Mouse (Mus musculus): ENCODE results near the gene Gria1. TPM values are rescaled to one million over a fixed set of nuclear protein-coding genes. Genes with fewer than 3 reads are reported as not detected.

The Gria1 gene
- polyA plus RNA-seq, 1 experiment = 0.04 TPM

GRCm38 (mm10) chr11:57306892-57307291, 295.7 kb downstream of the Gria1 start:
- no peaks in the 10 kb centered on the region for H3K27me3 ChIP-seq (ENCODE audit: control insufficient read depth, insufficient read depth, insufficient read length)
- H3K36me3 ChIP-seq (ENCODE audit: control insufficient read depth, insufficient read depth) = no peaks in the 10 kb centered on the region
- H3ac ChIP-seq (ENCODE audit: control insufficient read depth, insufficient read length) = no peak overlapping the region
- H3K4me3 ChIP-seq = no peak overlapping the region
- no peak for TF ChIP-seq POLR2AphosphoS2 (IDR thresholded peaks at IDR 0.05; ENCODE audit: insufficient read length, low read depth)
- TF ChIP-seq TCF3 (IDR thresholded peaks at IDR 0.05; ENCODE audit: insufficient read length, low read depth) = no peak
- TF ChIP-seq TCF12 (IDR thresholded peaks at IDR 0.05; ENCODE audit: insufficient read depth, poor library complexity, severe bottlenecking) = no peak
- TF ChIP-seq MAX (IDR thresholded peaks at IDR 0.05; ENCODE audit: low read depth) = no peak
- no peak for TF ChIP-seq POLR2A (IDR thresholded peaks at IDR 0.05; ENCODE audit: insufficient read length, low read depth)
- no peak for TF ChIP-seq REST (IDR thresholded peaks at IDR 0.05; ENCODE audit: insufficient read depth, insufficient read length)
- TF ChIP-seq SRF (IDR thresholded peaks at IDR 0.05; ENCODE audit: control insufficient read depth, insufficient read length, low read depth) = no peak
- TF ChIP-seq MYOD1 (IDR thresholded peaks at IDR 0.05; ENCODE audit: control insufficient read depth in 1 of 3, insufficient read length in 2 of 3, low read depth in 2 of 3) = no peak
- no peak for TF ChIP-seq CEBPB (IDR thresholded peaks at IDR 0.05; ENCODE audit: insufficient read depth, poor library complexity, severe bottlenecking)
- TF ChIP-seq E2F4 (IDR thresholded peaks at IDR 0.05; ENCODE audit: insufficient read depth) = no peak
- no peak for TF ChIP-seq USF1 (IDR thresholded peaks at IDR 0.05; ENCODE audit: low read depth)
- TF ChIP-seq MYOG (IDR thresholded peaks at IDR 0.05; ENCODE audit: control insufficient read depth in 1 of 3, insufficient read depth in 1 of 3, insufficient read length in 2 of 3, low read depth in 2 of 3) = no peak
- no peak overlapping the region for H3K4me2 ChIP-seq (ENCODE audit: low read depth)
- no peaks in the 10 kb centered on the region for H3K79me2 ChIP-seq (ENCODE audit: control insufficient read depth, insufficient read depth)

GRCm38 (mm10) chr11:57317063-57317462, 305.9 kb downstream of the Gria1 start:
- Histone ChIP-seq H3K4me3 (no peak overlapping the region), H3K79me2 (ENCODE audit: control insufficient read depth, insufficient read depth) (no peaks in the 10 kb centered on the region), H3K36me3 (ENCODE audit: control insufficient read depth, insufficient read depth) (no peaks in the 10 kb centered on the region), H3ac (ENCODE audit: control insufficient read depth, insufficient read length) (no peak overlapping the region), H3K27me3 (ENCODE audit: control insufficient read depth, insufficient read depth, insufficient read length) (no peaks in the 10 kb centered on the region), H3K4me2 (ENCODE audit: low read depth) (no peak overlapping the region)
- TF ChIP-seq REST (IDR thresholded peaks at IDR 0.05; ENCODE audit: insufficient read depth, insufficient read length) = no peak
- no peak for TF ChIP-seq POLR2AphosphoS2 (IDR thresholded peaks at IDR 0.05; ENCODE audit: insufficient read length, low read depth)
- no peak for TF ChIP-seq MAX (IDR thresholded peaks at IDR 0.05; ENCODE audit: low read depth)
- TF ChIP-seq E2F4 (IDR thresholded peaks at IDR 0.05; ENCODE audit: insufficient read depth) = no peak
- TF ChIP-seq SRF (IDR thresholded peaks at IDR 0.05; ENCODE audit: control insufficient read depth, insufficient read length, low read depth) = no peak
- TF ChIP-seq TCF12 (IDR thresholded peaks at IDR 0.05; ENCODE audit: insufficient read depth, poor library complexity, severe bottlenecking) = no peak
- no peak for TF ChIP-seq MYOG (IDR thresholded peaks at IDR 0.05; ENCODE audit: control insufficient read depth in 1 of 3, insufficient read depth in 1 of 3, insufficient read length in 2 of 3, low read depth in 2 of 3)
- TF ChIP-seq USF1 (IDR thresholded peaks at IDR 0.05; ENCODE audit: low read depth) = no peak
- TF ChIP-seq POLR2A (IDR thresholded peaks at IDR 0.05; ENCODE audit: insufficient read length, low read depth) = no peak
- TF ChIP-seq TCF3 (IDR thresholded peaks at IDR 0.05; ENCODE audit: insufficient read length, low read depth) = no peak
- TF ChIP-seq CEBPB (IDR thresholded peaks at IDR 0.05; ENCODE audit: insufficient read depth, poor library complexity, severe bottlenecking) = no peak
- no peak for TF ChIP-seq MYOD1 (IDR thresholded peaks at IDR 0.05; ENCODE audit: control insufficient read depth in 1 of 3, insufficient read length in 2 of 3, low read depth in 2 of 3)

DNA sequence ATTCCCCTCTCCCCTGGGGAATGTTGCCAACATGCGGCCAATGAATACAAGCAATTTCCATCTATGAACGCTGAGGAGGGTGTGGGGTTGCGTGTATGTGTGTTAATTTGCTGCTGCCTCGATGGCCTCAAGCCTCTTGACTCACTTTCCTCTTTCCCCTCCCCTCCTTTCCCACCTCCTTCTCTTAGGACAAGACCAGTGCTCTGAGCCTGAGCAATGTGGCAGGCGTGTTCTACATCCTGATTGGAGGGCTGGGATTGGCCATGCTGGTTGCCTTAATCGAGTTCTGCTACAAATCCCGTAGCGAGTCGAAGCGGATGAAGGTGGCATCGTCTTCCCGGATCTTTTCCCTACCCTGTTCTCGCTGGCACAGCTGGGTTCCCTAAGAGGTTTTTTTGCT, 306.3 kb downstream of the Gria1 start:
- Histone ChIP-seq H3K4me3 (no peak overlapping the region), H3K79me2 (ENCODE audit: control insufficient read depth, insufficient read depth) (no peaks in the 10 kb centered on the region), H3K4me2 (ENCODE audit: low read depth) (no peak overlapping the region), H3K27me3 (ENCODE audit: control insufficient read depth, insufficient read depth, insufficient read length) (no peaks in the 10 kb centered on the region), H3ac (ENCODE audit: control insufficient read depth, insufficient read length) (no peak overlapping the region), H3K36me3 (ENCODE audit: control insufficient read depth, insufficient read depth) (no peaks in the 10 kb centered on the region)
- no peak for TF ChIP-seq POLR2AphosphoS2 (IDR thresholded peaks at IDR 0.05; ENCODE audit: insufficient read length, low read depth)
- no peak for TF ChIP-seq TCF12 (IDR thresholded peaks at IDR 0.05; ENCODE audit: insufficient read depth, poor library complexity, severe bottlenecking)
- TF ChIP-seq REST (IDR thresholded peaks at IDR 0.05; ENCODE audit: insufficient read depth, insufficient read length) = no peak
- no peak for TF ChIP-seq TCF3 (IDR thresholded peaks at IDR 0.05; ENCODE audit: insufficient read length, low read depth)
- TF ChIP-seq POLR2A (IDR thresholded peaks at IDR 0.05; ENCODE audit: insufficient read length, low read depth) = no peak

DNA sequence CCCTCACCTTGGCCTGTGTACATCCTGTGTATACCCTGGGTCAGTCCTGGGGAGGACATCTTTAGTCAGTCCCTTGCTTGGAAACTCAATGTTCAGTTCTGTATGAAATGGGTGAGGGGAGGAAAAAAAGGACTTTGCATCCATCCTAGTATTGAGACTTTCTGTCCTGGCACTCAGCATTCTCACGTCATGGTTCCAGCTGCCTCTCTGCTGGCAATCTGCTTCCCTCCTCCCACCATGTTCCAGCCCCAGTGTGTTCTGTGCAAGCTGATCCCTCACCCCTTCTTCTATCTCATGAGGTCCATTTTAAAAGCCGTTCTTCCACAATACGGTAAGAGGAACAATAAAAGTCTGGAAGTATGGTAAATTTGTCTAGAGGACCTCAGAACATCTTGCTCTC, 308.2 kb downstream of the Gria1 start:
- Histone ChIP-seq H3K36me3 (ENCODE audit: control insufficient read depth, insufficient read depth) (no peaks in the 10 kb centered on the region), H3K79me2 (ENCODE audit: control insufficient read depth, insufficient read depth) (no peaks in the 10 kb centered on the region), H3K4me2 (ENCODE audit: low read depth) (no peak overlapping the region), H3K27me3 (ENCODE audit: control insufficient read depth, insufficient read depth, insufficient read length) (no peaks in the 10 kb centered on the region), H3ac (ENCODE audit: control insufficient read depth, insufficient read length) (no peak overlapping the region), H3K4me3 (no peak overlapping the region)
- TF ChIP-seq SRF (IDR thresholded peaks at IDR 0.05; ENCODE audit: control insufficient read depth, insufficient read length, low read depth) (no peak), E2F4 (IDR thresholded peaks at IDR 0.05; ENCODE audit: insufficient read depth) (no peak), POLR2AphosphoS2 (IDR thresholded peaks at IDR 0.05; ENCODE audit: insufficient read length, low read depth) (no peak), USF1 (IDR thresholded peaks at IDR 0.05; ENCODE audit: low read depth) (no peak), TCF3 (IDR thresholded peaks at IDR 0.05; ENCODE audit: insufficient read length, low read depth) (no peak), MYOG (IDR thresholded peaks at IDR 0.05; ENCODE audit: control insufficient read depth in 1 of 3, insufficient read depth in 1 of 3, insufficient read length in 2 of 3, low read depth in 2 of 3) (no peak), TCF12 (IDR thresholded peaks at IDR 0.05; ENCODE audit: insufficient read depth, poor library complexity, severe bottlenecking) (no peak), MYOD1 (IDR thresholded peaks at IDR 0.05; ENCODE audit: control insufficient read depth in 1 of 3, insufficient read length in 2 of 3, low read depth in 2 of 3) (no peak)

GRCm38 (mm10) chr11:57324099-57324498, 312.9 kb downstream of the Gria1 start:
- no peak overlapping the region for H3K4me3 ChIP-seq
- no peaks in the 10 kb centered on the region for H3K36me3 ChIP-seq (ENCODE audit: control insufficient read depth, insufficient read depth)
- no peak overlapping the region for H3ac ChIP-seq (ENCODE audit: control insufficient read depth, insufficient read length)
- no peaks in the 10 kb centered on the region for H3K27me3 ChIP-seq (ENCODE audit: control insufficient read depth, insufficient read depth, insufficient read length)
- H3K79me2 ChIP-seq (ENCODE audit: control insufficient read depth, insufficient read depth) = no peaks in the 10 kb centered on the region
- TF ChIP-seq TCF3 (IDR thresholded peaks at IDR 0.05; ENCODE audit: insufficient read length, low read depth) (no peak), E2F4 (IDR thresholded peaks at IDR 0.05; ENCODE audit: insufficient read depth) (no peak), POLR2AphosphoS2 (IDR thresholded peaks at IDR 0.05; ENCODE audit: insufficient read length, low read depth) (no peak), REST (IDR thresholded peaks at IDR 0.05; ENCODE audit: insufficient read depth, insufficient read length) (no peak), MYOG (IDR thresholded peaks at IDR 0.05; ENCODE audit: control insufficient read depth in 1 of 3, insufficient read depth in 1 of 3, insufficient read length in 2 of 3, low read depth in 2 of 3) (no peak), USF1 (IDR thresholded peaks at IDR 0.05; ENCODE audit: low read depth) (no peak), CEBPB (IDR thresholded peaks at IDR 0.05; ENCODE audit: insufficient read depth, poor library complexity, severe bottlenecking) (no peak), MAX (IDR thresholded peaks at IDR 0.05; ENCODE audit: low read depth) (no peak), MYOD1 (IDR thresholded peaks at IDR 0.05; ENCODE audit: control insufficient read depth in 1 of 3, insufficient read length in 2 of 3, low read depth in 2 of 3) (no peak), TCF12 (IDR thresholded peaks at IDR 0.05; ENCODE audit: insufficient read depth, poor library complexity, severe bottlenecking) (no peak), POLR2A (IDR thresholded peaks at IDR 0.05; ENCODE audit: insufficient read length, low read depth) (no peak), SRF (IDR thresholded peaks at IDR 0.05; ENCODE audit: control insufficient read depth, insufficient read length, low read depth) (no peak)
- H3K4me2 ChIP-seq (ENCODE audit: low read depth) = no peak overlapping the region
